8 mouse cellular contexts compared by ENCODE assay signal in genomic region chr11:76216681-76217389, GRCm38 (mm10). TPM values are rescaled to one million over a fixed set of nuclear protein-coding genes. Genes with fewer than 3 reads are reported as not detected.
DNase-seq lines count a peak whose midpoint lies in the region; ATAC-seq lines count a peak whose summit lies in the region.

No protein-coding gene starts in this region.

- peak overlapping the region; percentile 77 for H3K4me3 ChIP-seq in hindbrain, embryonic 10.5 days
- H3K4me3 ChIP-seq in limb, embryonic 13.5 days: peak overlapping the region; percentile 64
- H3K4me3 ChIP-seq in midbrain, embryonic 13.5 days (replicated peaks): peak overlapping the region; percentile 83

- no peaks in the 10 kb centered on the region for H3K9me3 ChIP-seq in hindbrain, embryonic 10.5 days
- no peaks in the 10 kb centered on the region for H3K9me3 ChIP-seq in limb, embryonic 13.5 days
- no peaks in the 10 kb centered on the region for H3K9me3 ChIP-seq in midbrain, embryonic 13.5 days

- peaks cover 63% of the 10 kb centered on the region for H3K36me3 ChIP-seq in hindbrain, embryonic 10.5 days
- H3K36me3 ChIP-seq in limb, embryonic 13.5 days: peaks cover 57% of the 10 kb centered on the region
- peaks cover 47% of the 10 kb centered on the region for H3K36me3 ChIP-seq in midbrain, embryonic 13.5 days

- peak overlapping the region; percentile 71 for H3K4me2 ChIP-seq in limb, embryonic 13.5 days (replicated peaks)
- peak overlapping the region; percentile 81 for H3K4me2 ChIP-seq in midbrain, embryonic 13.5 days (replicated peaks)

- peaks cover 37% of the 10 kb centered on the region for H3K4me1 ChIP-seq in hindbrain, embryonic 10.5 days (replicated peaks)
- peaks cover 18% of the 10 kb centered on the region for H3K4me1 ChIP-seq in limb, embryonic 13.5 days
- peaks cover 16% of the 10 kb centered on the region for H3K4me1 ChIP-seq in midbrain, embryonic 13.5 days (replicated peaks)

- H3K27me3 ChIP-seq in hindbrain, embryonic 10.5 days (ENCODE audit: insufficient read depth, poor library complexity, severe bottlenecking): no peaks in the 10 kb centered on the region
- H3K27me3 ChIP-seq in limb, embryonic 13.5 days: no peaks in the 10 kb centered on the region
- H3K27me3 ChIP-seq in midbrain, embryonic 13.5 days: no peaks in the 10 kb centered on the region

- H3K9ac ChIP-seq in limb, embryonic 13.5 days: peak overlapping the region; percentile 86
- peak overlapping the region; percentile 93 for H3K9ac ChIP-seq in midbrain, embryonic 13.5 days (replicated peaks)

- peak overlapping the region; percentile 99 for H3K27ac ChIP-seq in hindbrain, embryonic 10.5 days
- peak overlapping the region; percentile 94 for H3K27ac ChIP-seq in limb, embryonic 13.5 days
- peak overlapping the region; percentile 90 for H3K27ac ChIP-seq in midbrain, embryonic 13.5 days

- WGBS in hindbrain, embryonic 10.5 days: 4% methylated on average over 33 of the region's 33 CpGs
- WGBS in limb, embryonic 13.5 days: 2% methylated on average over 33 of the region's 33 CpGs
- 2% methylated on average over 33 of the region's 33 CpGs for WGBS in midbrain, embryonic 13.5 days

- ATAC-seq in erythroid progenitor cell, adult 5-6 weeks (replicated peaks; ENCODE audit: low FRiP score, poor library complexity, severe bottlenecking): peak; percentile 3; the same call in 1 of the 2 replicates
- ATAC-seq in limb, embryonic 13.5 days (ENCODE audit: low FRiP score, low read depth): 0 out of 2 replicates have a peak, but pooled peaks have one; percentile 13
- peak; percentile 0; the same call in 1 of the 2 replicates for ATAC-seq in midbrain, embryonic 13.5 days

- peak; percentile 43 for DNase-seq in right cerebral cortex, postnatal 4 days
- DNase-seq in right cerebral cortex, postnatal 25 days: no peak
- peak; percentile 21 for DNase-seq in adrenal gland, adult 8-10 months
- peak; percentile 57 for DNase-seq in hindbrain, embryonic 10.5 days (ENCODE audit: low spot score)
- no peak for DNase-seq in layer of hippocampus, adult 18-20 months (ENCODE audit: low spot score in 2 of 2)

RNA-seq across cellular contexts. Expression of gene Dbil5, which starts 0.6 kb away (rescaled TPM):
- under 1 TPM in 1 of 4 experiments, not detected in 3; 0.46 TPM for total RNA-seq in adrenal gland, adult 8-10 months (2022)
- not detected in 2 replicates for total RNA-seq in erythroid progenitor cell, adult 5-6 weeks (2015; ENCODE audit: low replicate concordance)
- not detected in 2 replicates for total RNA-seq in erythroid progenitor cell, adult 5-6 weeks (2017; ENCODE audit: low replicate concordance)
- 0.48 and 0.51 TPM in 2 replicates for polyA plus RNA-seq in hindbrain, embryonic 10.5 days (2016; fragmentation: Nextera tagmentation; extraction: Ambion mirVana)
- polyA plus RNA-seq in limb, embryonic 13.5 days (2015; fragmentation: Nextera tagmentation; extraction: Ambion mirVana): 0.64 and 1.1 TPM in 2 replicates
- polyA plus RNA-seq in midbrain, embryonic 13.5 days (2015; fragmentation: Nextera tagmentation; extraction: Ambion mirVana): 0.50 and 1.00 TPM in 2 replicates
- total RNA-seq in layer of hippocampus, adult 18-20 months (2021): 1 to 10 TPM in 1 of 2 experiments, not detected in 1; 1.0 TPM

RNA-seq across cellular contexts. Expression of gene Gemin4, which starts 0.6 kb away (rescaled TPM):
- 10 to 100 TPM in 3 of 4 experiments, 1 to 10 TPM in 1; 8.9 to 13.9 (median 10.9) TPM for total RNA-seq in adrenal gland, adult 8-10 months (2022)
- 9.6 and 26.7 TPM in 2 replicates for total RNA-seq in erythroid progenitor cell, adult 5-6 weeks (2015; ENCODE audit: low replicate concordance)
- total RNA-seq in erythroid progenitor cell, adult 5-6 weeks (2017; ENCODE audit: low replicate concordance): 1.8 and 3.0 TPM in 2 replicates
- polyA plus RNA-seq in hindbrain, embryonic 10.5 days (2016; fragmentation: Nextera tagmentation; extraction: Ambion mirVana): 45.4 and 49.9 TPM in 2 replicates
- polyA plus RNA-seq in limb, embryonic 13.5 days (2015; fragmentation: Nextera tagmentation; extraction: Ambion mirVana): 31.6 and 35.2 TPM in 2 replicates
- 15.7 and 21.5 TPM in 2 replicates for polyA plus RNA-seq in midbrain, embryonic 13.5 days (2015; fragmentation: Nextera tagmentation; extraction: Ambion mirVana)
- total RNA-seq in layer of hippocampus, adult 18-20 months (2021): 1 to 10 TPM; 7.5 to 8.7 TPM

RNA-seq across cellular contexts. Expression of gene Mrm3, which starts 26.7 kb away (rescaled TPM):
- total RNA-seq in adrenal gland, adult 8-10 months (2022): 10 to 100 TPM; 18.3 to 23.6 (median 20.1) TPM
- total RNA-seq in erythroid progenitor cell, adult 5-6 weeks (2015; ENCODE audit: low replicate concordance): 5.8 and 6.7 TPM in 2 replicates
- total RNA-seq in erythroid progenitor cell, adult 5-6 weeks (2017; ENCODE audit: low replicate concordance): 2.3 and 2.4 TPM in 2 replicates
- polyA plus RNA-seq in hindbrain, embryonic 10.5 days (2016; fragmentation: Nextera tagmentation; extraction: Ambion mirVana): 21.5 and 24.7 TPM in 2 replicates
- 26.2 and 26.8 TPM in 2 replicates for polyA plus RNA-seq in limb, embryonic 13.5 days (2015; fragmentation: Nextera tagmentation; extraction: Ambion mirVana)
- 18.6 and 19.0 TPM in 2 replicates for polyA plus RNA-seq in midbrain, embryonic 13.5 days (2015; fragmentation: Nextera tagmentation; extraction: Ambion mirVana)
- total RNA-seq in layer of hippocampus, adult 18-20 months (2021): 10 to 100 TPM; 17.6 to 17.7 TPM

RNA-seq across cellular contexts. Expression of gene Glod4, which starts 26.7 kb away (rescaled TPM):
- total RNA-seq in adrenal gland, adult 8-10 months (2022): 100 to 1,000 TPM in 1 of 4 experiments, 10 to 100 TPM in 3; 89.4 to 107 (median 93.5) TPM
- total RNA-seq in erythroid progenitor cell, adult 5-6 weeks (2015; ENCODE audit: low replicate concordance): 13.7 and 15.9 TPM in 2 replicates
- 29.1 and 39.9 TPM in 2 replicates for total RNA-seq in erythroid progenitor cell, adult 5-6 weeks (2017; ENCODE audit: low replicate concordance)
- polyA plus RNA-seq in hindbrain, embryonic 10.5 days (2016; fragmentation: Nextera tagmentation; extraction: Ambion mirVana): 126 and 130 TPM in 2 replicates
- polyA plus RNA-seq in limb, embryonic 13.5 days (2015; fragmentation: Nextera tagmentation; extraction: Ambion mirVana): 129 and 135 TPM in 2 replicates
- 128 TPM in 2 replicates for polyA plus RNA-seq in midbrain, embryonic 13.5 days (2015; fragmentation: Nextera tagmentation; extraction: Ambion mirVana)
- total RNA-seq in layer of hippocampus, adult 18-20 months (2021): 10 to 100 TPM; 54.2 to 54.3 TPM

RNA-seq across cellular contexts. Expression of gene Fam57a, which starts 37.4 kb away (rescaled TPM):
- 1 to 10 TPM; 4.4 to 7.7 (median 5.7) TPM for total RNA-seq in adrenal gland, adult 8-10 months (2022)
- total RNA-seq in erythroid progenitor cell, adult 5-6 weeks (2015; ENCODE audit: low replicate concordance): 2.2 TPM in 1 of 2 replicates, not detected in the other
- total RNA-seq in erythroid progenitor cell, adult 5-6 weeks (2017; ENCODE audit: low replicate concordance): not detected in 2 replicates
- polyA plus RNA-seq in hindbrain, embryonic 10.5 days (2016; fragmentation: Nextera tagmentation; extraction: Ambion mirVana): 32.6 and 33.6 TPM in 2 replicates
- 27.8 and 29.9 TPM in 2 replicates for polyA plus RNA-seq in limb, embryonic 13.5 days (2015; fragmentation: Nextera tagmentation; extraction: Ambion mirVana)
- polyA plus RNA-seq in midbrain, embryonic 13.5 days (2015; fragmentation: Nextera tagmentation; extraction: Ambion mirVana): 22.0 and 22.3 TPM in 2 replicates
- total RNA-seq in layer of hippocampus, adult 18-20 months (2021): 10 to 100 TPM; 16.6 to 18.5 TPM

Comparison
In these comparisons a context has a peak if more than half of its experiments do, and no peak if none do; other contexts are left out.
1. DNase-seq: peak in right cerebral cortex, postnatal 4 days (single experiment), adrenal gland, adult 8-10 months (single experiment) and hindbrain, embryonic 10.5 days (single experiment); none in right cerebral cortex, postnatal 25 days (single experiment) and layer of hippocampus, adult 18-20 months (0 of 2).
2. Peak in every context shown above with its lines, with median percentiles within 50 percentile points of each other: ATAC-seq, H3K27ac ChIP-seq and H3K4me3 ChIP-seq.